Mouse (Mus musculus): ENCODE measurements around the gene AU040320. TPM values are rescaled to one million over a fixed set of nuclear protein-coding genes. Genes with fewer than 3 reads are reported as not detected.

Gene AU040320
- polyA plus RNA-seq (2017; shearing (Covaris generic)): 59.1 TPM

DNA sequence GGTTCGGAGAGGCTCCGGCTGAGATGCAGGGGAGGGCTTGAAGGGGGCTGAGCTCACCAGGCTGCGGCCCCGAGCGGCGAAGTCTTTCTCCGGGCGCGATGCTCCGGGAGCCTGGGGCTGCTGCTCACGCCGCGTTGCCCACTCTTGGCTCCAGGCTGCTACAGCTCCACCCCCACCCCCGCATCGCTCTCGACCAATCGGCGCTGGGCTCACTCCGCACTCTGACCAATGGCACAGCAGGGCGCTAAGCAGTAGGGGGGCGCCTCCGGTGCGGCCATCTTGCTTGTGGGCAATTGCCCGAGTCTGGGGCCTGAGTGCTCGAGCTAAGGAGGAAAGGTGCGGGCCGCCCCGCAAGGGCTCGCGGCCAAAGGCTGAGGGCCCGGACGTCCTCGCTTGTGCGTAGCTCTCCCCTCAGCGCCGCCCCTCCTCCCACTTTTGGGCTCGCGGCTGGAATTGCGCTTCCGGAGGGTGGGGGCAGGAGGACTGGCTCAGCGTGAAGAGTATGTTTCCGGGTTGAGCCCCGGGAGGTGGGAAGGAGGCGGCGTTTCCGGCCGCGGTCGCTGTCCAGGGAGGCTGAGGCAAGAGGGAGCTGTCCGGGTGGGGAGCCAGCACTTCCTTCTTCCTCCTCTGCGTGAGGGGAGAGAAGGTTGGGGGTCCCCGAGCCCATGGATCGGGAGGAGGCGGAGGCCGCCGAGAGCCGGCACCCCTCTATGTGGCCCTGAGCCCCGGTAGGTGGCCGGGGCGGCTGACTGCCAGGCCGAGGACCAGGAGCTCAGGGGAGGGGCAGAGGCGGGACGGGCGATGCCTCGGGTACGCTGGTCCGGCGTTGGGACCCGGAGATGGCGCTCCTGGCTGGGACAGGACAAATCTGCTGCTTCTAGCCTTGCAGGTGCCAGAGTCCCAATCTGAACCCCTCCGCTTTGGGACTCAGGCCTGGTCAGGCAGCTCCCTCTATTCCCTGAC, at the start of gene AU040320, which contains the start of gene Ncdn:
TSS of gene AU040320 (plus strand) at position 277 of the 963 bp plus-strand sequence.
TSS of gene Ncdn (minus strand) at position 171 of the 963 bp plus-strand sequence.

DNA sequence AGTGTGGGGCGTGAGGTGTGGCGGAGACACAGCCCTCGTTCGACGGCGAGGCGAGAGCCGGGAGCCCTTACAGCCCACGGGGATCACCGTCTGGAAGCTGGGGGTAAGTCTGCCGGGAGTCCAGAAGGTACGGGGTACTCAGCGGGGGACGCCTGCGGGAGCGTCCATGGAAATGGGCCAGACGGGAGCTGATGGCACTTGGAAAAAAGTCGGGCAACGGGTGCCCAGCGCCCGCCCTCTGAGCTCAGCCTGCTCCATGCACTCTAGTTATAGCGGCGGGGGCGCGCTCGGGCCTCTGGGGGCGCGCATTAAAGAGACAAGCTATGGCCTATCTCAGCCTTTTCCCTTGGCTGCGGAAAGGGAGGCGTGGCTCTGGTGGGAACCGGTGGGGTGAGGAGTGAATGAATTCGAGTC, 17.3 kb upstream of the AU040320 start, which contains the start of gene Tfap2e:
TSS of gene Tfap2e (minus strand) at position 240 of the 414 bp plus-strand sequence.

Other genes with a start within 250 kb of the AU040320 start
- 0.44 TPM for gene Ago4, start 220.1 kb upstream of the AU040320 start, polyA plus RNA-seq (2017; shearing (Covaris generic))
- 5.3 TPM for gene Clspn, start 196.6 kb upstream of the AU040320 start, polyA plus RNA-seq (2017; shearing (Covaris generic))
- gene 5730409E04Rik, start 143.7 kb upstream of the AU040320 start, polyA plus RNA-seq (2017; shearing (Covaris generic)): 0.10 TPM
- 336 TPM for gene Psmb2, start 75.9 kb upstream of the AU040320 start, polyA plus RNA-seq (2017; shearing (Covaris generic))
- gene Tfap2e, start 17.3 kb upstream of the AU040320 start, polyA plus RNA-seq (2017; shearing (Covaris generic)): not detected
- 57.3 TPM for gene Ncdn, start 106 bp upstream of the AU040320 start, polyA plus RNA-seq (2017; shearing (Covaris generic))
- 17.6 TPM for gene Zmym4, start 214.6 kb downstream of the AU040320 start, polyA plus RNA-seq (2017; shearing (Covaris generic))